Mouse (Mus musculus) monocyte, adult 2 months (primary cell): ENCODE results near the gene Mgst2.

ENCODE experiments used
- DNase-seq, 2 experiments: peaks; one replicate each; pipeline ENCODE4 v3.0.0; 2022; ENCODE audit warnings: low spot score in 2 of 2, low read depth in 1 of 2

The Mgst2 gene

GRCm38 (mm10) chr3:51654303-51655055 is 5.7 kb upstream of the Mgst2 start:
- DNase-seq, result no peak

- DNase-seq, result no peak
Observed at GRCm38 (mm10) chr3:51659415-51659814, 745 bp upstream of the Mgst2 start.

GRCm38 (mm10) chr3:51660821-51661276 is 689 bp downstream of the Mgst2 start:
- no peak for DNase-seq

GRCm38 (mm10) chr3:51661376-51661775 is 1.2 kb downstream of the Mgst2 start:
- DNase-seq, result no peak

- DNase-seq, result no peak
Observed at GRCm38 (mm10) chr3:51661880-51662550, 1.9 kb downstream of the Mgst2 start.

GRCm38 (mm10) chr3:51662557-51662956 is 2.4 kb downstream of the Mgst2 start:
- no peak for DNase-seq

- no peak for DNase-seq
Observed at GRCm38 (mm10) chr3:51668607-51669006, 8.4 kb downstream of the Mgst2 start.

GRCm38 (mm10) chr3:51670414-51671070 is 10.4 kb downstream of the Mgst2 start:
- no peak for DNase-seq

- no peak for DNase-seq
Observed at GRCm38 (mm10) chr3:51671071-51671469, 10.9 kb downstream of the Mgst2 start.

- no peak for DNase-seq
Observed at GRCm38 (mm10) chr3:51672631-51673030, 12.5 kb downstream of the Mgst2 start.

GRCm38 (mm10) chr3:51673408-51674086 is 13.4 kb downstream of the Mgst2 start:
- no peak for DNase-seq

GRCm38 (mm10) chr3:51674963-51675362 is 14.8 kb downstream of the Mgst2 start:
- DNase-seq, result no peak

- DNase-seq, result no peak
Observed at GRCm38 (mm10) chr3:51685539-51685938, 25.4 kb downstream of the Mgst2 start.

GRCm38 (mm10) chr3:51686316-51686715 is 26.2 kb downstream of the Mgst2 start:
- no peak for DNase-seq

- no peak for DNase-seq
Observed at GRCm38 (mm10) chr3:51686791-51687190, 26.6 kb downstream of the Mgst2 start.

- no peak for DNase-seq
Observed at GRCm38 (mm10) chr3:51688725-51689124, 28.6 kb downstream of the Mgst2 start.

GRCm38 (mm10) chr3:51693196-51693595 is 33.0 kb downstream of the Mgst2 start:
- no peak for DNase-seq

GRCm38 (mm10) chr3:51694576-51694975 is 34.4 kb downstream of the Mgst2 start:
- no peak for DNase-seq

- no peak for DNase-seq
Observed at GRCm38 (mm10) chr3:51695713-51696112, 35.6 kb downstream of the Mgst2 start.

- DNase-seq, result no peak
Observed at GRCm38 (mm10) chr3:51697931-51698330, 37.8 kb downstream of the Mgst2 start.

GRCm38 (mm10) chr3:51700123-51700522 is 40.0 kb downstream of the Mgst2 start:
- no peak for DNase-seq
